Mouse (Mus musculus): ENCODE data around the gene Gm20883.
"Not testable (repeated sequence)": the region's sequence is repeated elsewhere in the genome, so short reads cannot be mapped to it uniquely, and the experiment has no call there.

Gene Gm20883

GRCm38 (mm10) chrY:50607951-50608350 is at the start of gene Gm20883:
TSS of gene Gm20883 (plus strand) at chrY:50608251.
- not testable (repeated sequence) for DNase-seq

Measured in heart, adult 11 months (tissue).